Mouse (Mus musculus): Measurements from ENCODE around the gene Ywhag. TPM values are rescaled to one million over a fixed set of nuclear protein-coding genes. Genes with fewer than 3 reads are reported as not detected.
A peak's percentile ranks its signal among the peaks of the same experiment; 100 is the strongest.

Ywhag gene
- polyA plus RNA-seq, 1 experiment from 2014 or later, result 200 TPM

DNA sequence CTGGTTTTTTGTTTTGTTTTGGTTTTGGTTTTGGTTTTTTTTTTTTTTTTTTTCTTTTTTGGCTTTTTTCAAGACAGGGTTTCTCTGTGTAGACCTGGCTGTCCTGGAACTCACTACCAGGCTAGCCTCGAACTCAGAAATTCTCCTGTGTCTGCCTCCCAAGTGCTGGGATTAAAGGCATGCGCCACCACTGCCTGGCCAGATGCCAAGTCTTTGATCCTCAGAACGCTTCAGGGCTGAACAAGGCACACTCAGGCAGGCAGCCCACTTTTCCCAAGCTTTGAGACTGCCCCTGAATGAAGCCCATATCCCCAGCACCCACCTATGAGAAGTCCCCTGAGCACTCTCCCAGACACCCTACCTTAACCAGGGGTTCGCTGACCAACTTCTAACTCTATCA, 34.6 kb downstream of the Ywhag start:
- H3K36me3 ChIP-seq (ENCODE audit: inconsistent target), result no peaks in the 10 kb centered on the region
- H3K79me2 ChIP-seq (ENCODE audit: inconsistent target), result peaks cover 3% of the 10 kb centered on the region; the same call in 1 of the 2 replicates
- H3K4me3 ChIP-seq (ENCODE audit: inconsistent target), result no peak overlapping the region
- WGBS (ENCODE audit: missing documents), result 85% methylated on average over 4 of the region's 4 CpGs
- no peak overlapping the region for H3K27ac ChIP-seq

DNA sequence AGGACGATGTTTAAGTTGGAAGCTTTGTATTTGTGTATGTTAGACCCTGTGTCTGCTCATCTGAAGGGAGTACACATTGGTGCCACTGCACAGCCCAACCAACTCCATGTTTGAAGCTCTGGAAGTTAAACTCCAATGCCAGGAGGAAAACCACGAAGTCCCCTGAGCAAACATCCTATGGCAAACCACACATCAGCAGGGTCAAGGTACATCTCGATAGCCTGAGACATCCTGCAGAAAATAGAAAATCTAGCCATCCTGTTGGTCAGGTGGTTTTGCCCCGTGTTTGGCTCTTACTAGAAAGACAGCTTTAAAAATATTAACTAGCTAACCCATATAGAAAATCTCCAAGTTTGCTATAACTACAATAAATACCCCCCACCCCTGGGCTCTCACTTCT, 35.4 kb downstream of the Ywhag start:
- H3K79me2 ChIP-seq (ENCODE audit: inconsistent target), result no peaks in the 10 kb centered on the region
- H3K27ac ChIP-seq, result no peak overlapping the region
- 41% methylated on average over 4 of the region's 4 CpGs for WGBS (ENCODE audit: missing documents)
- no peak overlapping the region for H3K4me3 ChIP-seq (ENCODE audit: inconsistent target)
- no peaks in the 10 kb centered on the region for H3K36me3 ChIP-seq (ENCODE audit: inconsistent target)

DNA sequence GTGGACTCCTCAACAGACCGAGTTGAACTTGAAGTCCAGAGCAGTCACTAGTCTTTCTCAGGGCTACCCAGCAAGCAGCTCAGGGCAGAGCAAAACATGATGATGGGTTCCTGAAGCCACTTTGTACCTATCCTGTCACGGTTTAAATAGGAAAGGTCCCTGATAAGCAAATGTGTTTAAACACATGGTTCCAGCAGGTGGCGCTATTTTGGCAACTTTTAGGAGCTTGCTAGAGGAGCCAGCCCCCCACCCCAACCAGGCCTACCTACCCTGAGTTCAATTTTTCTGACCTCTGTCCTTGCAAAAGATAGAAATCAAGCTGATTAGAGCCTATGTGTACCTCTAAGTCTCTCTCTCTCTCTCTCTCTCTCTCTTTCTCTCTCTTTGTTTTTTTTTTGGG, 36.4 kb downstream of the Ywhag start:
- H3K36me3 ChIP-seq (ENCODE audit: inconsistent target), result no peaks in the 10 kb centered on the region
- H3K27ac ChIP-seq, result no peak overlapping the region
- H3K79me2 ChIP-seq (ENCODE audit: inconsistent target), result no peaks in the 10 kb centered on the region
- no peak overlapping the region for H3K4me3 ChIP-seq (ENCODE audit: inconsistent target)
- WGBS (ENCODE audit: missing documents), result 26% methylated on average over 3 of the region's 3 CpGs

DNA sequence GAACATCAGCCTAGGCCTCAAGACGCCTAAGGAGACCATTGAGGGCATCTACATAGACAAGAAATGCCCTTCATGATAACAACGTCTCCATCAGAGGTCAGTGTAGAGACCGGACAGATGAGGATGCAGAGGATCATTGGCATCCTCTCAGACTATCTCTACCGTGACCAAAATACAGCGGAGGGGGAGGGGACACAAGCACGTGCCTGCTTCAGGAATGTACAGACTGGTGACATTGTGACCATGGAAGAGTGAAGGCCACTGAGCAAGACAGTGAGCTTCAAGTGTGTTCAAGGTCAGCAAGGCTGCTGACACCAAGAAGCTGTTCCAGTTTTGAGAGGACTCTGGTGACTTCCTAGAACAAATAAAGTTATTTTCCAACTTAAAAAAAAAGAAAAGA, 39.5 kb downstream of the Ywhag start:
- no peak overlapping the region for H3K27ac ChIP-seq
- H3K4me3 ChIP-seq (ENCODE audit: inconsistent target), result no peak overlapping the region
- H3K36me3 ChIP-seq (ENCODE audit: inconsistent target), result no peaks in the 10 kb centered on the region
- 91% methylated on average over 6 of the region's 6 CpGs for WGBS (ENCODE audit: missing documents)
- H3K79me2 ChIP-seq (ENCODE audit: inconsistent target), result no peaks in the 10 kb centered on the region

DNA sequence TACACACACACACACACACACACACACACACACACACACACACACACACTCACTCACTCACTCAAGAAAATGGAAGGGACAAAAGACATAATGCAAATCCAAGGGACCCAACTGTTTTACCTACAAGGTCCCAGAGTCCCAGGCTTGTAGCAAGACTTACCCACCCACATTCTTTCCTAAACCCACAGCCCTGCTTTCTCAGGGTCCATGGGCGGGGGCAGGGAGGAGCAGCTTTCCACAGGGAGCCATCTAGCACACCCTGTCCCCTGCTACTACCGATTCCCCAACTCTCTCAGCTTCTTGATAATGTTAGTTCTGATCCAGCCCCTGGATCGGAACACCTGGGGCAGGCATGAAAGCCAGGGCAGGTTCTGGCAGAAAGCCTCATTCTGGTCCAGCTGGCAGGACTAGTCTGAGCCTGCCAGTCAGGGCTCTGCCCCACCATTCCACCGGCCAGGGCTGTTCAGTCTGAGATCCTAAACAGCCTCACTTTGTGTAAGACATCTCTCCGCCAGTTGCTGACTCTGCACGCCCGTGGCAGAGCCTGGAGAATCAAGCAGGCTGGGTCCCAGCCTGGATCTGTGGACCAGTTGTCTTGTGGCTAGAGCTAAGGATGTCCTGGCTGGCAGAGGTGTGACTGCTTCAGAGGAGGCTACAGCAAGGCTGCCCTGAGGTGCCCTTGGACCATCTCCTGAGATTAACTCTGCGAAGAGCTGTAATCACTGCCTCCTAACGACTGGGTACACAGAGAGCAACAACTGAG, 41.6 kb downstream of the Ywhag start:
- no peak overlapping the region for H3K27ac ChIP-seq
- no peak overlapping the region for H3K4me3 ChIP-seq (ENCODE audit: inconsistent target)
- no peaks in the 10 kb centered on the region for H3K79me2 ChIP-seq (ENCODE audit: inconsistent target)
- WGBS (ENCODE audit: missing documents), result 63% methylated on average over 9 of the region's 9 CpGs
- no peaks in the 10 kb centered on the region for H3K36me3 ChIP-seq (ENCODE audit: inconsistent target)

DNA sequence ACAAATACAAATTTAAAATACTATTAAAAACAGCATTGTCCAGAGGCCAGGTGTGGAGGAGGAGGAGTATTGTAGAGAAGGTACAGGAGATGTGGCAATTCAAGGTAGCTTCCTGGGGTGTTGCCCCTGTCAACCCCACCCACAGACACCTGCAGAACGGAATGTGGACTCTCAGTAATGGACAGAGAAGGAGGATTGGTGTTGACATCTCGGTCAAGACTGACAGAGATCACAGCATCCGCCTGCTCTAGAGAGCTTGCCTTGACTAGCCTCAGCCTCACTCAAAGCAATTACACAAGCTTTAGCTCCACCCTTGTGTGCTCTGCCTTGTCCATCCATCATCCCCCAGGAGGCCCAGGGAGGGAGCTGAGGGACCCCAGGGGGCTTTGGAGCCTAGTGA, 43.5 kb downstream of the Ywhag start:
- 63% methylated on average over 3 of the region's 3 CpGs for WGBS (ENCODE audit: missing documents)
- H3K4me3 ChIP-seq (ENCODE audit: inconsistent target), result no peak overlapping the region
- no peak overlapping the region for H3K27ac ChIP-seq
- H3K36me3 ChIP-seq (ENCODE audit: inconsistent target), result no peaks in the 10 kb centered on the region
- H3K79me2 ChIP-seq (ENCODE audit: inconsistent target), result no peaks in the 10 kb centered on the region

DNA sequence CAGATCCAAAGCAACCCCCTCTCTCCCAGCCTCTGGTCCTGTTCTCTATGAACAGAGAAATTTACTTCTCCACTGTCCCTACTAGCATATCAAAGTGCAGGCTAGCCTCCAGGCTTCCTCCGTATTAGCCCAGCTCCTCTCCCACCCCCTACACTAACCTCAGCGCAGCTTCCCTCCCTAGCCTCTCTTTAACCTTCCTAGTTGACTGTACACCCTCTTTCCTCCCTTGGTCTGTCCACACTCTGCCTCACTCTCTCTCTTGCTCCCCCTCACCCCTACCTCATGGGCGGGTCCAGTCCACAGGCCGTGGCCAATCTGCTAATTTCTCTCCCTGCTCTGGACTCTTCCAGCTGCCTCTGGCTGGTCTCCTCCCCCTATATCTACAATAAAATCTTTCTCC, 44.1 kb downstream of the Ywhag start:
- no peak overlapping the region for H3K4me3 ChIP-seq (ENCODE audit: inconsistent target)
- H3K79me2 ChIP-seq (ENCODE audit: inconsistent target), result no peaks in the 10 kb centered on the region
- H3K36me3 ChIP-seq (ENCODE audit: inconsistent target), result no peaks in the 10 kb centered on the region
- no peak overlapping the region for H3K27ac ChIP-seq
- 44% methylated on average over 4 of the region's 4 CpGs for WGBS (ENCODE audit: missing documents)

DNA sequence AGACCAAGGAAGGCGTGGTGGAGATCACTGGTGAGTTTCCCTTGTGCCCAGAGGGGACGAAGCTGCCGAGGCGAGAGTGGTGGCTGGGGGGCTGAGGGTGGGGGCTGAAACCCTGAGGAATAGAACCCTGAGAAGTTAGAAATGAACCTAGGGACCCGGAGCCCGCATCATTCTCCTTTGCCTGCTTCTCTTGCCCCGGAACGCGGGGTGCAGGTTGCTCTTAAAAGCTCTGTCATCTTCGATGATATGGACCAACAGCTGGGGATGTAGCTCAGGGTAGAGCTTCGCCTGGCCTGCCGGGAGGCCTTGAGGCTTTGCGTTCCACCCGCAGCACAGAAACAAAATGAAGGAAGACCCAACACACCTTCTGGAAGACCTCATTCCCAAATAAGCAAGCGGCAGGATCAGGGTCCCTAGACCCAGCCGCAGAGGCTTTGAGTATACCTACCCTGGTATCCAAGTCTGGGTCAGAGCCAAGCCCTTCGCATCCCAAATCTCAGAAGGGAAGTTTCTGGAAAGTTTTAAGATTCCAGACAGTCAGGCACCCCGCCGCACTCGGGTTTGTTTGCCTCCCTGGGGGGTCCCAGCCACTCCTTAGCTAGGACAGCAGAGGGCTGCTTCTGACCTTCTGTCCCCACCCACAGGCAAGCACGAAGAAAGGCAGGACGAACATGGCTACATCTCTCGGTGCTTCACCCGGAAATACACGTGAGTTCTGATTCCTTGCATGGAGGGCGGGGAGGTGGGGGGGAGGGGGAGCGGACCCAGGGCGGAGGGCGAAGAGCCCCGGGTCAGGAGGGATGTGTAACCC, 45.8 kb downstream of the Ywhag start:
- Histone ChIP-seq H3K79me2 (ENCODE audit: inconsistent target) (no peaks in the 10 kb centered on the region), H3K4me3 (ENCODE audit: inconsistent target) (no peak overlapping the region), H3K27ac (no peak overlapping the region), H3K36me3 (ENCODE audit: inconsistent target) (no peaks in the 10 kb centered on the region)
- 8% methylated on average over 26 of the region's 30 CpGs for WGBS (ENCODE audit: missing documents)

DNA sequence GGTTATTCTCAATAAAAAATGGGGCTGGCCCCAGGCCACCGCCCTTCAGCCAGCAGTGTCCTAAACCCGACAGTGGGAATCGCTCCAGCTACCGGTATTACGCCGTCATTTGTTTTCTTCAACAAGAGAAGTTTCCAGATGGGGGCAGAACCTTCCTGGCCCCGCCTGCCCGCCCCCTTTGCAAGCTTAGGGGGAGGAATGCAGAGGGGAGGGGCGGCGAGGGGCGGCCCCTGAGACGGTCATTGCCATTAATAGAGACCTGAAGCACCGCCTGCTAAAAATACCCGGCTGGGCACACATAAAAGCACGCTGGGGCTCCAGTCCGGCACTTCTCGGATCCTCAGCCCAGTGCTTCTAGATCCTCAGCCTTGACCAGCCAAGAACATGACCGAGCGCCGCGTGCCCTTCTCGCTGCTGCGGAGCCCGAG, 46.7 kb downstream of the Ywhag start, which contains the start of gene Hspb1:
Gene Hspb1, plus strand, starts transcription at position 245 of the 428 bp plus-strand sequence.
- WGBS (ENCODE audit: missing documents), result 4% methylated on average over 17 of the region's 24 CpGs
- Histone ChIP-seq H3K27ac (no peak within 1 kb of the TSS), H3K79me2 (ENCODE audit: inconsistent target) (no peaks in the 10 kb centered on the region), H3K36me3 (ENCODE audit: inconsistent target) (no peaks in the 10 kb centered on the region), H3K4me3 (ENCODE audit: inconsistent target) (no peak within 1 kb of the TSS)

DNA sequence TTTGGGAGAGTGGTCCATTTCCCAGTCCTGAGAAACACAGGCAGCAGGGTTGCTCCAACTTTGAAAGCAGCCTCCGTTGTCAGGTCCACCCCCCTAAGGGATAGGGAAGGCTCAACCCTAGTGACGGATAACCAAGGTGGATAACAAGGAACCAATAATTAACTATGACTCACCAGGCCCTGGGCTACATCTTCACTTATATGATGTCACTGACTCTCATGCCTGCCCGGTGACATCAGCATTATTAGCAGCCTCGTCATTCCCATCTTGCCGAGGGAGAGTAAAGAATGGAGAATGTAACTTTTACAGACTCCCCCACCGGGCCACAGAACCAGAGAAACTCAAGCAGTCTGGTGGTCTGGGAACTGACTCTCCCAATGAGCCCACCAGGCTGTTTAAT, 49.8 kb downstream of the Ywhag start:
- H3K36me3 ChIP-seq (ENCODE audit: inconsistent target), result no peaks in the 10 kb centered on the region
- WGBS (ENCODE audit: missing documents), result 85% methylated on average over 6 of the region's 6 CpGs

DNA sequence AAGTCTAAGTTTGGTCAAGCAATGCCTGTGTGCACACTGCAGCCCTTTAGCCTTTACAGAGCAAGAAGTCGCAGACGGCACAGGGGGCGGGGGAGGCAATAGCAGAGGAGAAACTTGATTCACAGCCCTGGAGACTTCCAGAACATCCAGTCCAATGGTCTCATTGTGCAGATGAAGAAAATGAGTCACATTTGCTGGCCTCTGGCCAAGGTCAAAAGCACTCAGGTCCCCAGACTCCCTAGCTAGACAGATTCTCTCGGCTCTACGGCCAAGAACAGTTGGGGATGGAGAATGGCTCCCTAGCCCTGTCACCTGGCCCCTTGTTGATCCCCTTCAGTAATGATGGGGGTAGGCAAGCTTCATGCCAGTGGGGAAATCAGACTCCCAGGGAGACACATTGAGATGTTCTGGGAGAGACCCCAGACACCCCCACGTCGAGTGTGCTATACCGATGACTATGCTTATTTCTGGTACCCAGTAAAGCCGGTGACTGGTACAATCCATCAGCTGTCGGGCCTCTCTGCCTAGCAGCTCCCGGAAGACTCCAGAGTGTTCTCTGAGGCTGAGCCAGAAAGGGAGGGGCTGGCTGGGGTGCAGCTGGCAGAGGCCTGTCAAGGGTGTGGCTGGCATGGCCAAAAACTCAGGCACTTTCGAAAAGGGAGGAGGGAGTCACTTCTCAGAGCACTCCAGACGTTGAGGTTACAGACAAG, 54.8 kb downstream of the Ywhag start:
- WGBS (ENCODE audit: missing documents), result 37% methylated on average over 13 of the region's 13 CpGs
- Histone ChIP-seq H3K36me3 (ENCODE audit: inconsistent target) (no peaks in the 10 kb centered on the region), H3K27ac (no peak overlapping the region), H3K4me3 (ENCODE audit: inconsistent target) (no peak overlapping the region), H3K79me2 (ENCODE audit: inconsistent target) (no peaks in the 10 kb centered on the region)

More for the DNA sequence above, 49.8 kb downstream of the Ywhag start:
- H3K79me2 ChIP-seq (ENCODE audit: inconsistent target), result no peaks in the 10 kb centered on the region
- H3K4me3 ChIP-seq (ENCODE audit: inconsistent target), result no peak overlapping the region
- no peak overlapping the region for H3K27ac ChIP-seq

DNA sequence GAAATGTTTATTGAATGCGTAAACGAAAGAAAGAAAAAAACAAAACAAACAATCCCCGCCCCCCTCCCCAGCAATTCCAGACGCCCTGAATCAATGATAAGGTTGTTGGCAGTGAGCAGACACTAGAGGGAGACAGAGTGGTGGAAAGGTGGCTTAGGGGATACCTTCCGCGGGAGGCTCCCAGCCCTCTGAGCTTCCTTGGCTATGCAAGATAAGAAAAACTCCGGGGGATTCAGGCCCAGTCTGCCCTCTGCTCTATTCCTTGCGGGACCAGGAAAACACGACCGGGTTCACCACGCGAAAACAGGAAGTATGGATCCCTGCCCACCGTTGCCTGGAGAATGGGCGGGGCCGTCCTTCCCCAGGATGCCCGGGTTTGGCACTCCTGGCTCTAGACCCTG, 56.6 kb downstream of the Ywhag start:
- 4% methylated on average over 16 of the region's 16 CpGs for WGBS (ENCODE audit: missing documents)
- Histone ChIP-seq H3K36me3 (ENCODE audit: inconsistent target) (no peaks in the 10 kb centered on the region), H3K79me2 (ENCODE audit: inconsistent target) (no peaks in the 10 kb centered on the region), H3K27ac (no peak overlapping the region), H3K4me3 (ENCODE audit: inconsistent target) (peak overlapping the region; percentile 16; the same call in 1 of the 2 replicates)

DNA sequence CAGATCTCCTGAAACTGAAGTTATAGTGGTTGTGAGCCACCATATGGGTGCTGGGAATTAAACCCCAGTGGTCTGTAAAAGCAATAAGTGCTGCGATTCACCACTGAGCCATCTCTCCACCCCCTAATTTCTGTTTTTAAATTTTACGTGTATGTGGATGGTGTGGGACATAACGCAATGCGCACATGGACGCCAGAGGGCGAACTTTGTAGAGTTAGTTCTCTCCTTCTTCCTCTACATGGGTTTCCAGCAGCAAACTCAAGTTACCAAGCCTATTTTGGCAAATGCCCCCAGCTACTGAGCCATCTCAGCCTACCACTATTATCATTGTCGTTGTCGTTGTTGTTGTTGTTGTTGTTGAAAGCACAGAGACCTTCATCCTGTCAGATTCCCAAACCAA, 57.2 kb downstream of the Ywhag start:
- H3K27ac ChIP-seq, result no peak overlapping the region
- 13% methylated on average over 8 of the region's 8 CpGs for WGBS (ENCODE audit: missing documents)
- H3K36me3 ChIP-seq (ENCODE audit: inconsistent target), result no peaks in the 10 kb centered on the region
- no peak overlapping the region for H3K4me3 ChIP-seq (ENCODE audit: inconsistent target)
- no peaks in the 10 kb centered on the region for H3K79me2 ChIP-seq (ENCODE audit: inconsistent target)

DNA sequence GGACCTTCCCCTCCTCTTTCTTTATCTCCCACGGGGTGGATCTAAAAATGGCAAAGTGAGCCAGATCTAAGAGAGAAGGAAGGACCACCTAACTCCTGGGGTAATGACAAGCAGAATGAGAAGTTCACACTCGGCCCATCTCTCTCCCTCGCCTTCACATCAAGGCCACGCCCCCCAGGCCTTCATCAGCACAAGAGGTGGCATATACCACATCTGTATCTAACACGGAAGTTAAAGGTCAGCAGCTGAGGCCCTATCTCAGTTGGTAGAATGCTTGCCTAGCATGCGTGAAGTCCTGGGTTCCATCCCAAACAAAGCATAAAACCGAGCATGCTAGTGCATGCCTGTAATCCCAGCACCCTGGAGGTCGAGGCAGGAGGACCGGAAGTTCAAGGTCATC, 60.7 kb downstream of the Ywhag start:
- H3K79me2 ChIP-seq (ENCODE audit: inconsistent target), result no peaks in the 10 kb centered on the region
- no peak overlapping the region for H3K27ac ChIP-seq
- H3K36me3 ChIP-seq (ENCODE audit: inconsistent target), result no peaks in the 10 kb centered on the region
- WGBS (ENCODE audit: missing documents), result 82% methylated on average over 9 of the region's 9 CpGs
- H3K4me3 ChIP-seq (ENCODE audit: inconsistent target), result no peak overlapping the region

DNA sequence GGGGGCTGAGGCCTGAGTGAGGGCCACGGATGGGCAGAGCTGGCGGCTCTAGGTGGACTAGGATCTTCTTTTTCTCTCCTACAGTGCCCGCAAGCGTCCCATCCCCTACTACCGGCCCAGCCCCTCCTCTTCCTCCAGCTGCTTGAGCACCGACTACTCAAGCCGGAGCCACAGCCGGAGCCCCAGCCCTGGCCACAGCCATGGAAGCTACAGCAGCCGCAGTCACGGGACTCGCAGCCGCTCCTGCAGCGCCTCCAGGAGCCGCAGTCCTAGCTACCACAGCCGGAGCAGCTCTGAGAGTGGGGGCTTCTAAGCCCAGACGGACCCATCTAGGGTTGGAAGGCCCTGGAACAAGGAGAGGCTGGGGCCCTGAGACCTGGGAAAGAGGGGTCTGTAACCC, 61.4 kb downstream of the Ywhag start:
- H3K36me3 ChIP-seq (ENCODE audit: inconsistent target), result no peaks in the 10 kb centered on the region
- no peak overlapping the region for H3K27ac ChIP-seq
- no peak overlapping the region for H3K4me3 ChIP-seq (ENCODE audit: inconsistent target)
- WGBS (ENCODE audit: missing documents), result 5% methylated on average over 16 of the region's 16 CpGs
- H3K79me2 ChIP-seq (ENCODE audit: inconsistent target), result no peaks in the 10 kb centered on the region

Data from macrophage (primary cell).